In genomic region chr4:109982681-109983265, GRCm38 (mm10) we compare ENCODE assay signal across 8 mouse cellular contexts. TPM values are rescaled to one million over a fixed set of nuclear protein-coding genes. Genes with fewer than 3 reads are reported as not detected.
A peak's percentile ranks its signal among the peaks of the same experiment; 100 is the strongest.
DNase-seq lines count a peak whose midpoint lies in the region; ATAC-seq lines count a peak whose summit lies in the region.
"Had no signal": no experiment of that assay in that cellular context is flagged by ENCODE, and none has a peak within 500 bp of the region (broad histone marks: within the 10 kb centered on the region; RNA-seq: fewer than 3 reads in every experiment).

No protein-coding gene starts in this region.

- intact Hi-C loops in gastrocnemius, postnatal 14 days (cut with DNase I; ENCODE audit: low total_unique reads) = no loop called here

- H3K36me3 ChIP-seq in lung, embryonic 15.5 days = no peaks in the 10 kb centered on the region
- H3K36me3 ChIP-seq in forebrain, embryonic 11.5 days (ENCODE audit: control insufficient read depth, insufficient read depth, low read length) = no peaks in the 10 kb centered on the region
- no peaks in the 10 kb centered on the region for H3K36me3 ChIP-seq in limb, embryonic 12.5 days
- H3K36me3 ChIP-seq in stomach, embryonic 14.5 days (ENCODE audit: control insufficient read depth, insufficient read depth, low read length) = no peaks in the 10 kb centered on the region

- H3K27ac ChIP-seq in lung, embryonic 15.5 days = no peak overlapping the region
- peak overlapping the region; percentile 93 for H3K27ac ChIP-seq in forebrain, embryonic 11.5 days (ENCODE audit: low read depth, low read length)
- no peak overlapping the region for H3K27ac ChIP-seq in limb, embryonic 12.5 days
- H3K27ac ChIP-seq in stomach, embryonic 14.5 days (ENCODE audit: low read length) = no peak overlapping the region

- no peaks in the 10 kb centered on the region for H3K9me3 ChIP-seq in lung, embryonic 15.5 days
- no peaks in the 10 kb centered on the region for H3K9me3 ChIP-seq in forebrain, embryonic 11.5 days (ENCODE audit: control insufficient read depth, low read length)
- H3K9me3 ChIP-seq in limb, embryonic 12.5 days = no peaks in the 10 kb centered on the region
- no peaks in the 10 kb centered on the region for H3K9me3 ChIP-seq in stomach, embryonic 14.5 days (ENCODE audit: control insufficient read depth, low read depth, low read length)

- no peak for DNase-seq in lung, postnatal 4 days
- DNase-seq in forebrain, embryonic 11.5 days (ENCODE audit: low spot score) = peak; percentile 74
- DNase-seq in gastrocnemius, postnatal 14 days = no peak
- no peak for DNase-seq in ovary, postnatal 14 days (ENCODE audit: low spot score)
- DNase-seq: thymus, postnatal 4 days had no signal

- 4% methylated on average over 27 of the region's 30 CpGs for WGBS in lung, embryonic 15.5 days
- 5% methylated on average over 28 of the region's 30 CpGs for WGBS in forebrain, embryonic 11.5 days
- whole genome bisulfite sequencing in limb, embryonic 12.5 days = 5% methylated on average over 30 of the region's 30 CpGs
- WGBS in stomach, embryonic 14.5 days = 4% methylated on average over 29 of the region's 30 CpGs

- H3K9ac ChIP-seq in lung, embryonic 15.5 days = no peak overlapping the region
- peak overlapping the region; percentile 97 for H3K9ac ChIP-seq in forebrain, embryonic 11.5 days (ENCODE audit: low read length)
- peak overlapping the region; percentile 42; the same call in 1 of the 2 replicates for H3K9ac ChIP-seq in limb, embryonic 12.5 days (replicated peaks)
- H3K9ac ChIP-seq in stomach, embryonic 14.5 days (replicated peaks; ENCODE audit: low read depth, low read length) = no peak overlapping the region

- ATAC-seq in lung, embryonic 15.5 days (ENCODE audit: borderline replicate concordance, extremely low read depth, low FRiP score, low TSS enrichment) = no peak
- no peak for ATAC-seq in forebrain, embryonic 11.5 days (replicated peaks; ENCODE audit: low FRiP score)
- ATAC-seq in limb, embryonic 12.5 days (ENCODE audit: insufficient number of reproducible peaks, insufficient read depth, low FRiP score, low TSS enrichment, low read depth) = no peak
- no peak for ATAC-seq in stomach, embryonic 14.5 days (ENCODE audit: insufficient number of reproducible peaks, insufficient read depth, low FRiP score, low read depth)

- peaks cover 100% of the 10 kb centered on the region for H3K27me3 ChIP-seq in lung, embryonic 15.5 days
- peaks cover 77% of the 10 kb centered on the region for H3K27me3 ChIP-seq in forebrain, embryonic 11.5 days (ENCODE audit: control insufficient read depth, insufficient read depth, low read length)
- peaks cover 97% of the 10 kb centered on the region for H3K27me3 ChIP-seq in limb, embryonic 12.5 days
- peaks cover 88% of the 10 kb centered on the region for H3K27me3 ChIP-seq in stomach, embryonic 14.5 days (ENCODE audit: control insufficient read depth, insufficient read depth, low read length)

- peak overlapping the region; percentile 38 for H3K4me3 ChIP-seq in lung, embryonic 15.5 days
- H3K4me3 ChIP-seq in forebrain, embryonic 11.5 days (ENCODE audit: low read depth, low read length) = peak overlapping the region; percentile 81
- H3K4me3 ChIP-seq in limb, embryonic 12.5 days (replicated peaks) = peak overlapping the region; percentile 37
- peak overlapping the region; percentile 24; the same call in 1 of the 2 replicates for H3K4me3 ChIP-seq in stomach, embryonic 14.5 days (ENCODE audit: low read depth, low read length)

- H3K4me2 ChIP-seq in lung, embryonic 15.5 days = peak overlapping the region; percentile 66
- H3K4me2 ChIP-seq in forebrain, embryonic 11.5 days (ENCODE audit: low read depth, low read length, severe bottlenecking) = peak overlapping the region; percentile 71
- H3K4me2 ChIP-seq in limb, embryonic 12.5 days = peak overlapping the region; percentile 56
- peak overlapping the region; percentile 47; the same call in 1 of the 2 replicates for H3K4me2 ChIP-seq in stomach, embryonic 14.5 days (replicated peaks; ENCODE audit: low read depth, low read length)

- peaks cover 40% of the 10 kb centered on the region for H3K4me1 ChIP-seq in lung, embryonic 15.5 days
- H3K4me1 ChIP-seq in forebrain, embryonic 11.5 days (replicated peaks; ENCODE audit: control insufficient read depth, insufficient read depth, low read length) = peaks cover 22% of the 10 kb centered on the region
- H3K4me1 ChIP-seq in limb, embryonic 12.5 days (replicated peaks) = peaks cover 46% of the 10 kb centered on the region
- peaks cover 9% of the 10 kb centered on the region for H3K4me1 ChIP-seq in stomach, embryonic 14.5 days (ENCODE audit: control insufficient read depth, insufficient read depth, low read length)

RNA-seq across cellular contexts. Expression of gene Dmrta2, which starts 4.9 kb away (rescaled TPM):
- 0.09 and 0.14 TPM in 2 replicates for polyA plus RNA-seq in lung, embryonic 15.5 days (2015; fragmentation: Nextera tagmentation; extraction: Ambion mirVana)
- 12.5 and 16.9 TPM in 2 replicates for polyA plus RNA-seq in forebrain, embryonic 11.5 days (2014; fragmentation: Nextera tagmentation; extraction: Ambion mirVana)
- 0.26 and 0.35 TPM in 2 replicates for polyA plus RNA-seq in limb, embryonic 12.5 days (2016; fragmentation: Nextera tagmentation; extraction: Ambion mirVana)
- polyA plus RNA-seq in stomach, embryonic 14.5 days (2014; fragmentation: Nextera tagmentation; extraction: Ambion mirVana) = 0.16 TPM in 1 of 2 replicates, not detected in the other
- total RNA-seq in gastrocnemius, postnatal 14 days (2021) = under 1 TPM; 0.18 to 0.23 TPM

Comparison
In these comparisons a context has a peak if more than half of its experiments do, and no peak if none do; other contexts are left out.
1. H3K4me3 ChIP-seq: peak in every context shown above with its lines; median percentile 81 in forebrain, embryonic 11.5 days; 38 in lung, embryonic 15.5 days; 37 in limb, embryonic 12.5 days; 24 in stomach, embryonic 14.5 days.
2. H3K9ac ChIP-seq: peak in forebrain, embryonic 11.5 days (single experiment) and limb, embryonic 12.5 days (single experiment); none in lung, embryonic 15.5 days (single experiment) and stomach, embryonic 14.5 days (single experiment).
3. RNA of gene Dmrta2, which starts 4.9 kb away (polyA plus RNA-seq): 12.5 to 16.9 TPM in forebrain, embryonic 11.5 days; 0.26 to 0.35 TPM in limb, embryonic 12.5 days, 0.16 TPM in stomach, embryonic 14.5 days and 0.09 to 0.14 TPM in lung, embryonic 15.5 days; every median in the first group is over 10 times any median in the second.
4. Peak in every context shown above with its lines, with median percentiles within 50 percentile points of each other: H3K4me2 ChIP-seq.